14 mouse cellular contexts compared by ENCODE assay signal in genomic region chr3:105410810-105411209, GRCm38 (mm10). TPM values are rescaled to one million over a fixed set of nuclear protein-coding genes. Genes with fewer than 3 reads are reported as not detected.
DNase-seq lines count a peak whose midpoint lies in the region; ATAC-seq and TF ChIP-seq lines count a peak whose summit lies in the region.
"Had no signal": no experiment of that assay in that cellular context is flagged by ENCODE, and none has a peak within 500 bp of the region (broad histone marks: within the 10 kb centered on the region; RNA-seq: fewer than 3 reads in every experiment).

No protein-coding gene starts in this region.

- DNase-seq in adrenal gland, postnatal 25 days, result peak; percentile 28
- DNase-seq in adrenal gland, postnatal 14 days, result no peak
- DNase-seq in cerebellum, adult 9-10 months, result peak; percentile 5
- DNase-seq in cerebellum, adult 11-12 months, result no peak
- DNase-seq in Patski (ENCODE audit: low read depth, low spot score), result no peak
- DNase-seq in layer of hippocampus, adult 9-11 months, result no peak
- DNase-seq: cerebellum, adult 8-10 months; cerebellum, postnatal 10 days; forebrain, postnatal 0 days had no signal

- in situ Hi-C loops in Patski (cut with MboI; ENCODE audit: low pct_unique_long_range_greater_than_20kb), result no loop called here

- POLR2A ChIA-PET in Patski (lab: Charles Lee), result no interaction called here

- TF ChIP-seq CTCF in Patski (IDR thresholded peaks at IDR 0.05), result no peak

- ATAC-seq in Patski, result peak; percentile 89
- ATAC-seq: activated CD4-positive, CD25-positive, alpha-beta regulatory T cell, adult 4 months; forebrain, embryonic 13.5 days; forebrain, embryonic 15.5 days; forebrain, postnatal 0 days had no signal

- CTCF ChIA-PET in Patski (lab: Charles Lee), result interaction anchor here (0.9 to 1.6 kb wide), 2 partner anchors 9 to 11 kb away, joined by 3 to 4 read pairs; no protein-coding TSS in a partner anchor

- H3K27me3 ChIP-seq in Patski, result no peaks in the 10 kb centered on the region
- H3K27me3 ChIP-seq: embryonic facial prominence, embryonic 12.5 days; forebrain, embryonic 13.5 days; forebrain, embryonic 15.5 days had no signal

RNA-seq across cellular contexts. Expression of gene Kcnd3, which starts 41.3 kb away (rescaled TPM):
- total RNA-seq in adrenal gland, postnatal 25 days (2021), result 3.0 and 4.2 TPM in 2 replicates
- 4.5 and 5.4 TPM in 2 replicates for total RNA-seq in adrenal gland, postnatal 14 days (2021)
- polyA plus RNA-seq in Patski (2021), result 8.3 TPM
- total RNA-seq: MEL had no signal
- polyA plus RNA-seq: activated CD4-positive, CD25-positive, alpha-beta regulatory T cell, adult 4 months had no signal

Comparison
In these comparisons a context has a peak if more than half of its experiments do, and no peak if none do; other contexts are left out.
1. DNase-seq: peak in adrenal gland, postnatal 25 days (single experiment) and cerebellum, adult 9-10 months (single experiment); none in adrenal gland, postnatal 14 days (single experiment), cerebellum, adult 11-12 months (single experiment), Patski (single experiment) and layer of hippocampus, adult 9-11 months (single experiment).